Mouse (Mus musculus) ES-E14 (cell line): ENCODE data around the gene Npas3. TPM values are rescaled to one million over a fixed set of nuclear protein-coding genes. Genes with fewer than 3 reads are reported as not detected.
A peak's percentile ranks its signal among the peaks of the same experiment; 100 is the strongest.

Experiments used
- DNase-seq: peaks from one replicate; pipeline ENCODE4 v3.0.0-alpha.2; 2013; ENCODE audit warnings: low read depth, low spot score
- H3K27ac ChIP-seq: 2 replicates; pipeline ENCODE4 v1.5.1; 2012; ENCODE audit warnings: low read depth, mild to moderate bottlenecking, low read length, moderate library complexity, mixed read lengths; ENCODE audit not compliant: poor library complexity, insufficient read depth, severe bottlenecking
- H3K36me3 ChIP-seq: 2 replicates; pipeline ENCODE4 v1.6.1; 2012; ENCODE audit warnings: mild to moderate bottlenecking, low read length, moderate library complexity, mixed read lengths; ENCODE audit not compliant: control insufficient read depth, poor library complexity, insufficient read depth, severe bottlenecking
- H3K4me1 ChIP-seq, 2 experiments: fragments of 150-350 bp in 1 of 2; sonication (generic) in 1 of 2; 2 replicates each; pipeline ENCODE4 v1.6.1; 2012; ENCODE audit warnings: low read length in 2 of 2, mild to moderate bottlenecking in 1 of 2, mixed read lengths in 1 of 2; ENCODE audit not compliant: control insufficient read depth in 2 of 2, insufficient read depth in 2 of 2, poor library complexity in 1 of 2
- H3K4me3 ChIP-seq, 2 experiments: fragments of 150-350 bp in 1 of 2; sonication (generic) in 1 of 2; 2 replicates each; pipeline ENCODE4 v1.5.1; 2012; ENCODE audit warnings: low read length in 2 of 2, low read depth in 1 of 2, mild to moderate bottlenecking in 1 of 2, mixed read lengths in 1 of 2; ENCODE audit not compliant: insufficient read depth in 1 of 2, poor library complexity in 1 of 2, severe bottlenecking in 1 of 2
- H3K9ac ChIP-seq: 2 replicates; pipeline ENCODE4 v1.6.1; 2012; ENCODE audit warnings: low read depth, mild to moderate bottlenecking, low read length, mixed read lengths; ENCODE audit not compliant: poor library complexity, insufficient read depth, severe bottlenecking
- H3K9me3 ChIP-seq: fragments of 150-350 bp; sonication (generic); 2 replicates; pipeline ENCODE4 v1.6.1; 2012; ENCODE audit warnings: low read depth, mild to moderate bottlenecking, low read length; ENCODE audit not compliant: control insufficient read depth, insufficient read depth
- CHD2 ChIP-seq: IDR thresholded peaks from 2 replicates; pipeline ENCODE4 v1.6.1; 2014; ENCODE audit warnings: mild to moderate bottlenecking, low read depth, low read length, inconsistent platforms
- HCFC1 ChIP-seq: IDR thresholded peaks from 2 replicates; pipeline ENCODE4 v1.6.1; 2012; ENCODE audit warnings: low read length, inconsistent platforms, borderline replicate concordance; ENCODE audit not compliant: insufficient read depth
- MAFK ChIP-seq: IDR thresholded peaks from 2 replicates; pipeline ENCODE4 v1.6.1; 2014; ENCODE audit warnings: mild to moderate bottlenecking, low read depth, low read length, inconsistent platforms; ENCODE audit not compliant: insufficient read depth
- ZC3H11A ChIP-seq: IDR thresholded peaks from 2 replicates; pipeline ENCODE4 v1.6.1; 2012; ENCODE audit warnings: low read depth, mild to moderate bottlenecking, inconsistent platforms, low read length, borderline replicate concordance
- ZNF384 ChIP-seq: IDR thresholded peaks from 2 replicates; pipeline ENCODE4 v1.6.1; 2012; ENCODE audit warnings: low read depth, low read length, inconsistent platforms
- in situ Hi-C, 2 experiments: fragments of 600-800 bp; cut with MboI; formaldehyde crosslinking; loops; one replicate each; pipeline ENCODE4 v1.15.1; 2025; ENCODE audit warnings: low sequenced_read_pairs in 2 of 2, inconsistent platforms in 1 of 2; ENCODE audit not compliant: unreplicated experiment in 2 of 2
- total RNA-seq: library from RNA; depleted of rRNA; stranded (reverse); fragments of 300-350 nt; gene quantifications from 2 replicates; pipeline ENCODE4 v1.2.3, GENCODE M21; 2012

Gene Npas3
- total RNA-seq, 1 experiment, result 1.2 TPM

GRCm38 (mm10) chr12:53981575-53982507 lies 733.4 kb downstream of the Npas3 start:
- H3K4me1 ChIP-seq, result 0 out of 4 replicates have a peak, but pooled peaks cover 0 to 1% of the 10 kb centered on the region in 2 experiments
- no peak overlapping the region for H3K4me3 ChIP-seq
- no peak overlapping the region for H3K9ac ChIP-seq
- H3K27ac ChIP-seq, result no peak overlapping the region
- TF ChIP-seq MAFK (no peak), HCFC1 (no peak), CHD2 (no peak), ZC3H11A (no peak), ZNF384 (no peak)
- no peaks in the 10 kb centered on the region for H3K36me3 ChIP-seq
- DNase-seq, result peak; percentile 36
- no peaks in the 10 kb centered on the region for H3K9me3 ChIP-seq
- in situ Hi-C loops, result no loop called here

DNA sequence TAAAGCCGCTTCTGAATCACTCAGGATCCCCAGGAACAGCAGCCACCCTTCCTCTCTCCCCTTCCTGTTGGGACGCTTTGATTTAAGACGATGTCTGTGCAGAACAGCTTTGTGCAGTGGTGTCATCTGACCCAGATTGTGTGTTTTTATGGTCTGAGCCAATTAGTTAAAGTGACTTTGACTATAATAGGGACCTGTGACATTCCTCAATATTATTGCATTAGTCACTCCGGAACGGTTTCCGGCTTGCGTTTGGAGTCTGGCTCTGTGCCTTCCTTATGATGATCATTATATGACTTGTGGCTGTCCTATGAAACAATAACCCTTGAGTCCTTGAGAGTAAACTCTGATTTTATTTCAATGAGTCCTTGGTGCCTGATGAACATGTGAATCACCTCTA lies 735.5 kb downstream of the Npas3 start:
- Histone ChIP-seq H3K36me3 (no peaks in the 10 kb centered on the region), H3K4me3 (no peak overlapping the region), H3K27ac (no peak overlapping the region), H3K4me1 (0 out of 4 replicates have a peak, but pooled peaks cover 0 to 1% of the 10 kb centered on the region in 2 experiments), H3K9ac (no peak overlapping the region), H3K9me3 (no peaks in the 10 kb centered on the region)
- no peak for DNase-seq
- TF ChIP-seq ZNF384 (no peak), MAFK (no peak), ZC3H11A (no peak), HCFC1 (no peak), CHD2 (no peak)
- in situ Hi-C loops, result no loop called here

DNA sequence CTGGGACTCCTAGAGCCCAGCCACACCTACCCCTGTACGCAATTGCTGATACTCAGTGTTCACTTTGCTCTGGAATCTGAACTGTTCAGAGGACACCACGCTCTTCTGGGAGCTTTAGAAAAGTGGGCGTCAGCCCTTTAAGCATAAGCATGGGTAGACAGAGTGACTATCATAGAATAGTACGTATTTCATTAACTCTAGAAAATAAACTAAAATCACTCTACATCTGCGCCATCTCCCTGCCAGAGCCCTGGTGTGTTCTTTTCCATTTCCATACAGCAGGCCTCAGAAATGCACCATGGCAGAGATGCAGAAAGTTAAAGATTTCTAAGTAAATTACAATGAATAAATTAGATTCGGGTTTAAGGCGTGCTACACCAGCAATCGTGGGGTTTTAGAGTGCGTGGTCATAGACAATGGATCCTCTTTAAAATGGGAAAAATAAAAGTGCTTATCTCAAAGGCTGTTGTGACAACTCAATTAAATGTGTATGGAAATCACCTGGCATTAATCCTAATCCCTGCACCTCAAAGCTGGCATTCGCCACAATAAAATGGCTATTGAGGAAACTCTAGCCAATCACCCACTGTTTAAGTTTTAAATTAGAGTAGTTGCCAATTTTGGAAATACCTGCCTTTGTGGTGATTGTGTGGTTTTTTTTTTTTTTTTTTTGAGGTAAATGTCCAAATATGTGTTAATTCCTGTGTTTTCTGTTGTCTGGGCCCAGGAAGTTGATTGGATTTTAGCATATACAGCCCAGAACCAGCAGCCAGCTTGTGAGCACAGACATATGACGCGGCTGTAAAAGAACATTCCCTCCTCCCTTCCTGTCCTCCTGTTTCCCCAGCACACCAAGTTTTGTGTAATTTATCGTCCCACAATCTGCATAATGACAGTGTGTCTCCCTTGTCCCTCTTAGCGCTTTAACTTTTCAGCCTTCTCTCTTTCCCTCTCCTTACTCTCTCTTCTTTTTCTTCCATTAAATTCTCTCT lies 737.7 kb downstream of the Npas3 start:
- Histone ChIP-seq H3K9me3 (no peaks in the 10 kb centered on the region), H3K4me1 (0 out of 4 replicates have a peak, but pooled peaks cover 0 to 1% of the 10 kb centered on the region in 2 experiments), H3K36me3 (no peaks in the 10 kb centered on the region), H3K9ac (no peak overlapping the region), H3K27ac (no peak overlapping the region), H3K4me3 (no peak overlapping the region)
- in situ Hi-C loops, result no loop called here
- no peak for DNase-seq
- TF ChIP-seq MAFK (no peak), HCFC1 (no peak), CHD2 (no peak), ZNF384 (no peak), ZC3H11A (no peak)

- no peak overlapping the region for H3K9ac ChIP-seq
- no peak for TF ChIP-seq HCFC1
- TF ChIP-seq CHD2, result no peak
- no peak for TF ChIP-seq ZC3H11A
- TF ChIP-seq MAFK, result no peak
- TF ChIP-seq ZNF384, result no peak
- no peaks in the 10 kb centered on the region for H3K4me1 ChIP-seq
- DNase-seq, result peak; percentile 39
- in situ Hi-C loops, result no loop called here
- no peak overlapping the region for H3K4me3 ChIP-seq
- H3K9me3 ChIP-seq, result no peaks in the 10 kb centered on the region
- H3K36me3 ChIP-seq, result no peaks in the 10 kb centered on the region
- no peak overlapping the region for H3K27ac ChIP-seq
Observed at GRCm38 (mm10) chr12:53992411-53992810, 743.9 kb downstream of the Npas3 start.
